8 mouse cellular contexts compared by ENCODE assay signal in genomic region chr3:35088241-35089080, GRCm38 (mm10).
A peak's percentile ranks its signal among the peaks of the same experiment; 100 is the strongest.
DNase-seq lines count a peak whose midpoint lies in the region; ATAC-seq and TF ChIP-seq lines count a peak whose summit lies in the region.

No protein-coding gene starts in this region.

- no peaks in the 10 kb centered on the region for H3K9me3 ChIP-seq in embryonic facial prominence, embryonic 12.5 days
- H3K9me3 ChIP-seq in midbrain, embryonic 16.5 days (replicated peaks; ENCODE audit: control insufficient read depth, low read length, poor library complexity, severe bottlenecking) = no peaks in the 10 kb centered on the region

- intact Hi-C loops in gastrocnemius, adult 2 months (cut with DNase I) = no loop called here
- intact Hi-C loops in gastrocnemius, postnatal 36 days (cut with DNase I) = no loop called here

- H3K36me3 ChIP-seq in embryonic facial prominence, embryonic 12.5 days = no peaks in the 10 kb centered on the region
- H3K36me3 ChIP-seq in midbrain, embryonic 16.5 days (ENCODE audit: control insufficient read depth, insufficient read depth, low read length) = no peaks in the 10 kb centered on the region

- no peak for DNase-seq in gastrocnemius, adult 2 months
- DNase-seq in gastrocnemius, postnatal 36 days = no peak
- peak; percentile 40 to 71 for DNase-seq in layer of hippocampus, adult 18-20 months (ENCODE audit: low spot score in 2 of 2)
- no peak for DNase-seq in lung, postnatal 36 days
- DNase-seq in kidney, adult 8-10 months = no peak
- no peak for DNase-seq in urinary bladder, postnatal 36 days (ENCODE audit: low spot score in 2 of 2)

- no peak overlapping the region for H3K9ac ChIP-seq in embryonic facial prominence, embryonic 12.5 days
- H3K9ac ChIP-seq in midbrain, embryonic 16.5 days (ENCODE audit: low read depth, low read length) = no peak overlapping the region

- H3K4me1 ChIP-seq in embryonic facial prominence, embryonic 12.5 days = peaks cover 8% of the 10 kb centered on the region; the same call in 1 of the 2 replicates
- peaks cover 16% of the 10 kb centered on the region for H3K4me1 ChIP-seq in midbrain, embryonic 16.5 days (ENCODE audit: control insufficient read depth, insufficient read depth, low read length)

- no peaks in the 10 kb centered on the region for H3K27me3 ChIP-seq in embryonic facial prominence, embryonic 12.5 days
- no peaks in the 10 kb centered on the region for H3K27me3 ChIP-seq in midbrain, embryonic 16.5 days (ENCODE audit: control insufficient read depth, insufficient read depth, low read depth, low read length)

- WGBS in embryonic facial prominence, embryonic 12.5 days = 47% methylated on average over 19 of the region's 19 CpGs
- WGBS in midbrain, embryonic 16.5 days = 9% methylated on average over 19 of the region's 19 CpGs

- H3K27ac ChIP-seq in gastrocnemius, adult 2 months = peak overlapping the region; percentile 28
- H3K27ac ChIP-seq in embryonic facial prominence, embryonic 12.5 days = 0 out of 2 replicates have a peak overlapping the region, but pooled peaks have one; percentile 12
- peak overlapping the region; percentile 77 for H3K27ac ChIP-seq in midbrain, embryonic 16.5 days (ENCODE audit: low read length)

- no peak overlapping the region for H3K4me2 ChIP-seq in embryonic facial prominence, embryonic 12.5 days (replicated peaks)
- H3K4me2 ChIP-seq in midbrain, embryonic 16.5 days (ENCODE audit: low read length) = peak overlapping the region; percentile 22

- TF ChIP-seq CTCF in gastrocnemius, adult 2 months (IDR thresholded peaks at IDR 0.05) = no peak

- no peak overlapping the region for H3K4me3 ChIP-seq in gastrocnemius, adult 2 months
- no peak overlapping the region for H3K4me3 ChIP-seq in embryonic facial prominence, embryonic 12.5 days
- H3K4me3 ChIP-seq in midbrain, embryonic 16.5 days (ENCODE audit: low read depth, low read length) = no peak overlapping the region

- no peak for ATAC-seq in embryonic facial prominence, embryonic 12.5 days (ENCODE audit: insufficient number of reproducible peaks, insufficient read depth, low FRiP score, low TSS enrichment)
- ATAC-seq in midbrain, embryonic 16.5 days = peak; percentile 85

Comparison
In these comparisons a context has a peak if more than half of its experiments do, and no peak if none do; other contexts are left out.
1. DNase-seq: peak in layer of hippocampus, adult 18-20 months (2 of 2); none in gastrocnemius, adult 2 months (single experiment), gastrocnemius, postnatal 36 days (0 of 2), lung, postnatal 36 days (single experiment), kidney, adult 8-10 months (0 of 2) and urinary bladder, postnatal 36 days (0 of 2).
2. H3K27ac ChIP-seq: peak in every context shown above with its lines; median percentile 77 in midbrain, embryonic 16.5 days; 28 in gastrocnemius, adult 2 months; 12 in embryonic facial prominence, embryonic 12.5 days.